Mouse (Mus musculus) mouse trophoblast stem cell (cell line): Measurements from ENCODE around the gene Dhx8.

Experiments
- in situ Hi-C, 2 experiments: fragments of 300-500 bp; cut with MseI, MboI; formaldehyde crosslinking; loops; 2 replicates in 1 of 2; 3 replicates in 1 of 2; pipeline ENCODE4 v1.15.1; 2025

Dhx8 gene

DNA sequence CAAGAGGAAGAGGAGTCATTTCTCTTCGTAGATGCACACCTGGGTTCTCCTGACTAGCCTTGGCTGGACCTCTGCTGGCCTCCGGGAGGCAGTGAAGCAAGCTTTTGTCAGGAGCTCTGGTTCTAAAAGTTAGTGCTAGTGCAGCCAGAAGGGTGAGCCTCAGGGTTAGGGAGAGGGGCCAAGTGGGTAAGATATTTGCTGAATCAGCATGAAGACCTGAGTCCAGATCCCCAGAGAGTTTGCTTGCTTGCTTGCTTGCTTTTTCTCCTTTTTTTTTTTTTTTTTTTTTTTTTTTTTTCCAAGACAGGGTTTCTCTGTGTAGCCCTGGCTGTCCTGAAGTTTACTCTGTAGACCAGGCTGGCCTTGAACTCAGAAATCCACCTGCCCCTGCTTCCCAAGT, 64.6 kb downstream of the Dhx8 start:
- in situ Hi-C loops = no loop called here

- in situ Hi-C loops = no loop called here
These were observed 65.4 kb downstream of the Dhx8 start for GRCm38 (mm10) chr11:101798083-101798482.

GRCm38 (mm10) chr11:101801386-101801785, 68.7 kb downstream of the Dhx8 start:
- in situ Hi-C loops = no loop called here

GRCm38 (mm10) chr11:101805113-101805704, 72.5 kb downstream of the Dhx8 start:
- in situ Hi-C loops = no loop called here

DNA sequence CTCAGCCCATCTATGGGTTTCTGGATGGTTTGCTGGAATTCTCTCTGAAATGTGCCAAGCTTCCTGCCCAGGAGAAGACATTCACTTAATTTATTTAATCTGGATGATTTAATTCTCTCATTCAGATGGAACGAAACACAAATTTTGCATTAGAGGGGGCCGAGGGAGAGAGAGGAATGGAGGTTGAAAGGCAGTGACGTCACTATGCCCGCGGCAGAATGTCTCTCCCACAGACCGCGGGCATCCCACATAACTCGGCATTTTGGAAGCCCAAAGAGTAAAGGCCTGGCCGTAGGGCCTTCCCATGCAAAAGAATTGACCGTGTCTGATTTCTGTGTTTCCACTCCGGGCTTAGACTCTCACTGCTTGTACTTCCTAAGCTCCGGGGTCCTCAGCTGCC, 74.0 kb downstream of the Dhx8 start:
- in situ Hi-C loops = no loop called here

DNA sequence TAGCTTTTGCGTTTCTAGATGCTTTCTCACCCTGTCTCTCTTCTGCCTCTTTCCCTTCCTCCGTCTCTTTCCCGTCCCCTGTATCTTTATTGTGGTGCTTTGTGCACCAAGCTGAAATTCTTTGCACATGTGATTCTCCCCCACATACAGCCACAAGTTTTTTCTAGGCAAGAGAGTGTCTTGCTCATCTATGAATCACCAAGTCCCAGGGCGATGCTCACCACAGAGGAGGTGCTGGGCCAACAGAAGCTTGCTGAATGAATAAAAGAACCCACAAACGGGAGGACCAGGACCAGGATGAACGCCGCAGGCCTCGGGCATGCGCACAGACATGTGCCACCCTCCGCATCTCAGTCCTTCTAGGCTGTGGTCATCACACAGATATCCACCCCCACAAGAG, 74.5 kb downstream of the Dhx8 start:
- in situ Hi-C loops = no loop called here

GRCm38 (mm10) chr11:101809060-101809828, 76.5 kb downstream of the Dhx8 start:
- in situ Hi-C loops = no loop called here

- in situ Hi-C loops = loop anchor here in 1 of 2 experiments (5.0 kb wide), 1 partner anchor 94 kb away; no protein-coding TSS in a partner anchor
These were observed 80.5 kb downstream of the Dhx8 start for GRCm38 (mm10) chr11:101813259-101813658.

DNA sequence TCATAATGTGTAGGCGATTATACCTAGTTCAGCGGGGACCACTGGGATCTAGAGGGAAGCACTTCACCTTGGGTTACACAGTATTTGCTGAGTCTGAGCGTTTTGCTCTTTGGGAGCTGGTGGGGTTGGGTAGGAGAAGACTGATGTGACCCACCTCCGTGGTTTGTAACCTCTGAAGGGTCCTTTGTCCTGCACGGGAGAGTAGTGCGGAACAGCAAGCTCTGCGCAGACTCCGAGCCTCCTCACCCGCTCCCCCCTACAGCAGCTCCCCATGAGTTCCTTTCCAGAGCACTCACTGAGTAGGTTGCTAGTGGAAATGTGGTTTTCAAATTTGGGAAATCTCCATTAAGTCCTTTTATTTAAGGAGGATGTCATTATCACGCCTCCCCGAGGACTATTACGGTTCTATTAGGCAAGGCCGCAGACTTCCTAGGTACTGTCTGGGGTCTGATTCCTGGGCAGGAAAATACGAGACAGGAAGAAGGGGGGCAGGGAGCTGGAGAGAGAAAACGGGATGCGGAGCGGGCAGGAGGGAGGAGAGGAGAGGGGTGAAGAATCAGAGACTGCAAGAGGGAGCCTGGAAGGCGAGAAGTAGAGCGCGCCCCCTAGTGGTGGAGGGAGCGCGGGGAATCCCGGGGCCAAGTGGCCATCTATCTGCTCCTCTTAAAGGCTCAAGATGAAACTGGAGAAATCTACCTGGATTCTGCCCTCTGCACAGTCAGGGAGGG, 81.8 kb downstream of the Dhx8 start:
- in situ Hi-C loops = loop anchor here (5.0 kb wide), 2 partner anchors 93 to 98 kb away; no protein-coding TSS in a partner anchor

- in situ Hi-C loops = loop anchor here in 1 of 2 experiments (5.0 kb wide), 1 partner anchor 97 kb away; no protein-coding TSS in a partner anchor
These were observed 82.7 kb downstream of the Dhx8 start for GRCm38 (mm10) chr11:101815103-101816085.
